Comparison of ENCODE assay signal across 8 mouse cellular contexts in the genomic region with DNA sequence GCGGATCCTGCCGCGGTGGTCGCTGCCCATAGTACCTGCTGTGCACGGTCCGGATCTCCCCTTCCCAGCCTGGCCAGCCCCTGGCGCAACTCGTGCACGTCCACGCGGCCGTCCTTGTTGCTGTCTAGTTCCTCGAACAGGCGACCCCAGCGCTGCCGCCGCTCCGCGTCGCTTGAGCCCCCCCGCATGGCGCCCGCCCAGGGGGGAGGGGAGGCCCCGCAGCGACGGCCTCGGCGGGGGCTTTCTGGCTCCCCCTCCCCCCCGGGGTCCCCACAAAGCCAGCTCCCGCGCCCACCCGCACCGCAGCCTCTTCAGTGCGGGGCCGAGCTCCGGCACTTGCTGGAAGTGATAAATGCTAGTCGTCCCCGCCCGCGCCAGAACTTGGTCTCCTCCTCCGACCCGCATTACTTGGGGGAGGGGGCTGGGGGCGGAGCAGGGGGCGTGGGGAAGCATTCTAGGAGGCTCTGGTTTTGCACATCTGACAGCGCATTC. TPM values are rescaled to one million over a fixed set of nuclear protein-coding genes. Genes with fewer than 3 reads are reported as not detected.
A peak's percentile ranks its signal among the peaks of the same experiment; 100 is the strongest.
DNase-seq lines count a peak whose midpoint lies in the region; ATAC-seq and TF ChIP-seq lines count a peak whose summit lies in the region.

Gene Slc25a23, minus strand, starts transcription at position 378 of the 492 bp plus-strand sequence.

- no peak for TF ChIP-seq CTCF in bone marrow, adult 2 months (IDR thresholded peaks at IDR 0.05; ENCODE audit: control insufficient read depth, insufficient read depth, low read length)
- TF ChIP-seq CTCF in testis, adult 2 months (IDR thresholded peaks at IDR 0.05; ENCODE audit: control insufficient read depth, insufficient read depth, insufficient replicate concordance, low read depth, low read length): no peak

- peaks cover 30% of the 10 kb centered on the region for H3K36me3 ChIP-seq in forebrain, embryonic 10.5 days (replicated peaks)
- peaks cover 27% of the 10 kb centered on the region for H3K36me3 ChIP-seq in heart, embryonic 13.5 days
- H3K36me3 ChIP-seq in liver, embryonic 11.5 days (ENCODE audit: control insufficient read depth, insufficient read depth, low read length): peaks cover 2% of the 10 kb centered on the region; the same call in 1 of the 2 replicates
- no peaks in the 10 kb centered on the region for H3K36me3 ChIP-seq in neural tube, embryonic 11.5 days (ENCODE audit: control insufficient read depth, insufficient read depth, low read length)
- H3K36me3 ChIP-seq in testis, adult 2 months (ENCODE audit: control insufficient read depth, insufficient read depth, low read length): no peaks in the 10 kb centered on the region

- H3K27me3 ChIP-seq in forebrain, embryonic 10.5 days (ENCODE audit: poor library complexity, severe bottlenecking): peaks cover 52% of the 10 kb centered on the region
- H3K27me3 ChIP-seq in heart, embryonic 13.5 days (replicated peaks): peaks cover 37% of the 10 kb centered on the region
- H3K27me3 ChIP-seq in liver, embryonic 11.5 days (replicated peaks; ENCODE audit: control insufficient read depth, insufficient read depth, low read length): peaks cover 39% of the 10 kb centered on the region
- H3K27me3 ChIP-seq in neural tube, embryonic 11.5 days (ENCODE audit: control insufficient read depth, insufficient read depth, low read length): peaks cover 28% of the 10 kb centered on the region
- no peaks in the 10 kb centered on the region; the same call in 1 of the 2 replicates for H3K27me3 ChIP-seq in testis, adult 2 months (ENCODE audit: control insufficient read depth, insufficient read depth, low read length)

- peak within 1 kb of the TSS; percentile 74 for H3K4me2 ChIP-seq in heart, embryonic 13.5 days
- H3K4me2 ChIP-seq in liver, embryonic 11.5 days: peak within 1 kb of the TSS; percentile 97
- peak within 1 kb of the TSS; percentile 77 for H3K4me2 ChIP-seq in neural tube, embryonic 11.5 days (ENCODE audit: low read depth)

- peak within 1 kb of the TSS; percentile 90 for H3K9ac ChIP-seq in heart, embryonic 13.5 days
- peak within 1 kb of the TSS; percentile 74 for H3K9ac ChIP-seq in liver, embryonic 11.5 days (ENCODE audit: low read depth, low read length)
- H3K9ac ChIP-seq in neural tube, embryonic 11.5 days (ENCODE audit: low read length): peak within 1 kb of the TSS; percentile 74

- TF ChIP-seq POLR2A in bone marrow, adult 2 months (IDR thresholded peaks at IDR 0.05; ENCODE audit: borderline replicate concordance, control insufficient read depth, low read depth, low read length): no peak
- TF ChIP-seq POLR2A in testis, adult 2 months (IDR thresholded peaks at IDR 0.05; ENCODE audit: control insufficient read depth, low read depth, low read length): no peak

- peaks cover 3% of the 10 kb centered on the region; the same call in 1 of the 2 replicates for H3K4me1 ChIP-seq in bone marrow, adult 2 months (ENCODE audit: control insufficient read depth, insufficient read depth, low read length)
- peaks cover 46% of the 10 kb centered on the region for H3K4me1 ChIP-seq in forebrain, embryonic 10.5 days
- H3K4me1 ChIP-seq in heart, embryonic 13.5 days: peaks cover 33% of the 10 kb centered on the region
- H3K4me1 ChIP-seq in liver, embryonic 11.5 days (replicated peaks; ENCODE audit: control insufficient read depth, insufficient read depth, low read length): peaks cover 26% of the 10 kb centered on the region
- H3K4me1 ChIP-seq in neural tube, embryonic 11.5 days (ENCODE audit: control insufficient read depth, insufficient read depth, low read length): 0 out of 2 replicates have a peak, but pooled peaks cover 3% of the 10 kb centered on the region
- H3K4me1 ChIP-seq in testis, adult 2 months (ENCODE audit: control insufficient read depth, insufficient read depth, low read length): peaks cover 21% of the 10 kb centered on the region

- WGBS in bone marrow, adult 2 months: under 1% methylated on average over 45 of the region's 45 CpGs
- under 1% methylated on average over 21 of the region's 45 CpGs for WGBS in forebrain, embryonic 10.5 days
- under 1% methylated on average over 39 of the region's 45 CpGs for WGBS in heart, embryonic 13.5 days
- WGBS in liver, embryonic 11.5 days: under 1% methylated on average over 37 of the region's 45 CpGs
- WGBS in neural tube, embryonic 11.5 days: under 1% methylated on average over 39 of the region's 45 CpGs

- H3K4me3 ChIP-seq in bone marrow, adult 2 months (replicated peaks; ENCODE audit: control insufficient read depth, low read depth, low read length): peak within 1 kb of the TSS; percentile 64
- peak within 1 kb of the TSS; percentile 89 for H3K4me3 ChIP-seq in forebrain, embryonic 10.5 days
- H3K4me3 ChIP-seq in heart, embryonic 13.5 days: peak within 1 kb of the TSS; percentile 85
- H3K4me3 ChIP-seq in liver, embryonic 11.5 days (ENCODE audit: low read depth, low read length): peak within 1 kb of the TSS; percentile 78
- H3K4me3 ChIP-seq in neural tube, embryonic 11.5 days (ENCODE audit: low read depth, low read length): peak within 1 kb of the TSS; percentile 71
- H3K4me3 ChIP-seq in testis, adult 2 months (ENCODE audit: control insufficient read depth, low read depth, low read length): peak within 1 kb of the TSS; percentile 91

- DNase-seq in B cell, adult 2 months: peak; percentile 58 to 59
- DNase-seq in forebrain, embryonic 10.5 days (ENCODE audit: extremely low spot score, low spot score): peak; percentile 85
- peak; percentile 84 for DNase-seq in kidney, postnatal 14 days
- DNase-seq in liver, embryonic 11.5 days (ENCODE audit: low spot score): peak; percentile 80
- DNase-seq in neural tube, embryonic 11.5 days (ENCODE audit: low spot score): peak; percentile 85

- H3K9me3 ChIP-seq in forebrain, embryonic 10.5 days: no peaks in the 10 kb centered on the region
- no peaks in the 10 kb centered on the region for H3K9me3 ChIP-seq in heart, embryonic 13.5 days
- H3K9me3 ChIP-seq in liver, embryonic 11.5 days (ENCODE audit: control insufficient read depth, low read length): no peaks in the 10 kb centered on the region
- H3K9me3 ChIP-seq in neural tube, embryonic 11.5 days (ENCODE audit: control insufficient read depth, low read length): no peaks in the 10 kb centered on the region

- peak within 1 kb of the TSS; percentile 74; the same call in 1 of the 2 replicates for H3K27ac ChIP-seq in bone marrow, adult 2 months (ENCODE audit: control insufficient read depth, insufficient read depth, low read depth, low read length, poor library complexity)
- peak within 1 kb of the TSS; percentile 92 for H3K27ac ChIP-seq in forebrain, embryonic 10.5 days
- peak within 1 kb of the TSS; percentile 67 for H3K27ac ChIP-seq in heart, embryonic 13.5 days (replicated peaks)
- peak within 1 kb of the TSS; percentile 41; the same call in 1 of the 2 replicates for H3K27ac ChIP-seq in liver, embryonic 11.5 days (ENCODE audit: low read depth, low read length)
- peak within 1 kb of the TSS; percentile 56; the same call in 1 of the 2 replicates for H3K27ac ChIP-seq in neural tube, embryonic 11.5 days (ENCODE audit: low read depth, low read length)
- peak within 1 kb of the TSS; percentile 59; the same call in 1 of the 2 replicates for H3K27ac ChIP-seq in testis, adult 2 months (ENCODE audit: control insufficient read depth, insufficient read depth, low read depth, low read length)

- peak; percentile 17; the same call in 1 of the 2 replicates for ATAC-seq in heart, embryonic 13.5 days (ENCODE audit: extremely low read depth, insufficient number of reproducible peaks, low FRiP score, low TSS enrichment)
- peak; percentile 42 for ATAC-seq in liver, embryonic 11.5 days (replicated peaks; ENCODE audit: low FRiP score)
- peak; percentile 76 for ATAC-seq in neural tube, embryonic 11.5 days (ENCODE audit: insufficient read depth, low FRiP score, low TSS enrichment)

RNA-seq across cellular contexts. Expression of gene Slc25a23, which starts in this region (rescaled TPM):
- 2.8 and 8.1 TPM in 2 replicates for polyA plus RNA-seq in bone marrow, adult 2 months (2011; ENCODE audit: insufficient read depth, insufficient read length, low replicate concordance, missing spikeins)
- 10.0 and 10.6 TPM in 2 replicates for polyA plus RNA-seq in forebrain, embryonic 10.5 days (2016; fragmentation: Nextera tagmentation; extraction: Ambion mirVana)
- 13.2 and 14.0 TPM in 2 replicates for polyA plus RNA-seq in heart, embryonic 13.5 days (2015; fragmentation: Nextera tagmentation; extraction: Ambion mirVana)
- polyA plus RNA-seq in liver, embryonic 11.5 days (2014; fragmentation: Nextera tagmentation; extraction: Ambion mirVana): 5.2 and 6.3 TPM in 2 replicates
- polyA plus RNA-seq in neural tube, embryonic 11.5 days (2014; fragmentation: Nextera tagmentation; extraction: Ambion mirVana): 16.8 and 18.5 TPM in 2 replicates
- 8.8 and 8.9 TPM in 2 replicates for polyA plus RNA-seq in testis, adult 2 months (2012; rRNA removed)

Comparison
In these comparisons a context has a peak if more than half of its experiments do, and no peak if none do; other contexts are left out.
1. Peak in every context shown above with its lines: DNase-seq, ATAC-seq, H3K4me3 ChIP-seq and H3K27ac ChIP-seq.
2. H3K27ac ChIP-seq: peak in every context shown above with its lines; median percentile 92 in forebrain, embryonic 10.5 days; 74 in bone marrow, adult 2 months; 67 in heart, embryonic 13.5 days; 59 in testis, adult 2 months; 56 in neural tube, embryonic 11.5 days; 41 in liver, embryonic 11.5 days.
3. ATAC-seq: peak in every context shown above with its lines; median percentile 76 in neural tube, embryonic 11.5 days; 42 in liver, embryonic 11.5 days; 17 in heart, embryonic 13.5 days.